Mouse (Mus musculus): ENCODE data around the gene Adgrv1.

Gene Adgrv1

GRCm38 (mm10) chr13:81425111-81425510 is 207.8 kb downstream of the Adgrv1 start:
- no peak for DNase-seq (ENCODE audit: extremely low spot score, low spot score)

DNA sequence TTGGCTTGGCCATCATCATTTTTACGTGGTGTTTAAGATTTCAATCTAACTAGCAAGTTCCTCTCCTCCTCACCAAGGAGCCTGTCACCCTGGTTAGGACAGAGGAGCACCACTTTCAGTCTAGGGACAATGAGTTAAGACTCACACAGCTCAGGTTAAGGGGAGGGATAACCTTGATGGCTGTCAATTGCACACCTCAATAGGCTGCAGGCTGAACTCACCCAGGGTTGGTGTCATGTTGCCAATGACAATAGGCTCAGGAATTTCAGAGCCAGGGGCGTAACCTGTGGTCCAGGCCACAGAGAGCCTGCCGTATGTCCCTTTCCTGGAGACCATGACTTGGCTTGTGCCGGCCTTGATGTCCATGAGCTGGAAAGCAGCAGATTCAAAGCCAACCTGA is 209.0 kb downstream of the Adgrv1 start:
- no peak for DNase-seq (ENCODE audit: extremely low spot score, low spot score)

DNA sequence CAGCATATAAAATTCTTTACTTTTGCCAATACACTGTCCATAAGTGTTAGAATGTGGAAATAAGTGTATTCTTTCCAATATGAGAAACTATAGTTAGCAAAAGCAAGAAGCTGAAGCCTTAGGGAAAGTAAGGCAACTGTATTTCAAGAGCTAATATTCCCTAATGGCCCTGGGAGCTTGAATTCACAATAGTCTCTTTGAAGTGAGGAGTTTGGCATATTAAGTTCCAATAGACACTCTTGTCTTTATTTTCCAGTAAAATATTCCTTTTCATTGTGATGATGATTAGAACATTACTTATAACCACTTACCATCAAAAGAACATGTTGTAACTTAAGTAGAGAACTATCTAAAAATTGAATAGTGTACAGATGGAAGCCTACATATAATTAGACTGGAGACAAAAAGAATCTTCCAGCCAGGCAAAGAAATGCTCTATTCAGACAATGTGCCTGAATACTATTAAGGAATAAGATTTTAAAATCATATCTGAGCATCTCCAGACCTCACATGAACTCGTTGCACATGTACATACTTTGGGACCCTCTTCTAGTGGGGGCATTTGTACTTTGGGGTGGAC is 225.0 kb downstream of the Adgrv1 start:
- no peak for DNase-seq (ENCODE audit: extremely low spot score, low spot score)

DNA sequence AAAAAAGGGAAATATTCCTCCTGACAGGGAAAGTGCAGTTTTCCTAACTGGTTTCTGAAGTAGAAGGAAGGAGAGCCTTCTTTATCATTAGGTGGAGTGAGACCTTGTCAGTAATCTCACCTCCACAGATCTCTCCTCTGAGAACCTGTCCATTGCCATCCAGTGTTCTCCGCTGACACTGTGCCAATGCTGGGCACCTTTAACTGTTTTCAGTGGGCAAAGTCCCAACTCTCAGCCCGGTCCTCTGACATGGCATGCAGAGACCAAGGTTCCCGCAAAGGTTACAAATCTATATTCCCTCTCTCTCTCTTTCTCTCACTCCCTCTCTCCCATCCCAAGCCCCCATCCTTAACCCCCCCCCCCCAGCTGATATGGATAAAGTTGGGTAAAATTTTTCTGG is 230.1 kb downstream of the Adgrv1 start:
- DNase-seq (ENCODE audit: extremely low spot score, low spot score) = no peak

DNA sequence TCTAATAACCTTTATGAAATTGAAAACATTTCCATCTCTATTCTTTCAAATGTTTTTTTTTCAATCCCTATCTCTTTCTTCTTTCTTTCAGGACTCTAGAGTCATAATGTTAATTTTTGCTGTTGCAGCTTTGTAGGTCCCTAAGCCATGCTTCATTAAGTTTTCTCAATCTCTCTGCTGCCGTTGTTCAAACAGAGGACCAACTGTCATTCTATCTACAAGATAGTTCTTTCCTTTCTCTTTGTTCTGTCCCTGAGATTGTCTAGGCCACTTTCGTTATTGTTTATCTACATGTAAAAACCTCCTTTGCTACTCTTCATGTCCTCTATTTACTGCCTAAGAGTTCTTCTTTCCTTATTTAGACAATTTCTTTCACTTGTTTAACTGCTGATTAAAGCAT is 230.8 kb downstream of the Adgrv1 start:
- no peak for DNase-seq (ENCODE audit: extremely low spot score, low spot score)

DNA sequence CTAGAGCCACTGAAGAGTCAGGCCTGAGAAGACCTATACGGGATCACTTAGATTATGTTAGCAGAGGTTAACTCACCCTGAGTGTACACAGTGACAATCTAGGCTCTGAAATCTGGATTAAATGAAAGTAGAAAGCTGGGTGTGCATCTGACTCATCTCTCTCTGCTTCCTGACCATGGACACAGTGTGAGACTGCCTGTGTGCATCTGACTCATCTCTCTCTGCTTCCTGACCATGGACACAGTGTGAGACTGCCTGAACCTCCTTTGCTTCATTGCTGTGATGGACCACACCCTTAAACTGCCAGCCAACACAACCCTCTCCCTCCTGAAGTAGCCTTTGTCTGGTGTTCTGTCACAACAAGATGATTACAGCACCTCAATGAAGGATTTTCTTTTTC is 231.2 kb downstream of the Adgrv1 start:
- no peak for DNase-seq (ENCODE audit: extremely low spot score, low spot score)

- DNase-seq (ENCODE audit: extremely low spot score, low spot score) = no peak
Observed at GRCm38 (mm10) chr13:81385597-81386362, 247.2 kb downstream of the Adgrv1 start.

GRCm38 (mm10) chr13:81381835-81382234 is 251.1 kb downstream of the Adgrv1 start:
- no peak for DNase-seq (ENCODE audit: extremely low spot score, low spot score)

- no peak for DNase-seq (ENCODE audit: extremely low spot score, low spot score)
Observed at GRCm38 (mm10) chr13:81370801-81371456, 262.0 kb downstream of the Adgrv1 start.

DNA sequence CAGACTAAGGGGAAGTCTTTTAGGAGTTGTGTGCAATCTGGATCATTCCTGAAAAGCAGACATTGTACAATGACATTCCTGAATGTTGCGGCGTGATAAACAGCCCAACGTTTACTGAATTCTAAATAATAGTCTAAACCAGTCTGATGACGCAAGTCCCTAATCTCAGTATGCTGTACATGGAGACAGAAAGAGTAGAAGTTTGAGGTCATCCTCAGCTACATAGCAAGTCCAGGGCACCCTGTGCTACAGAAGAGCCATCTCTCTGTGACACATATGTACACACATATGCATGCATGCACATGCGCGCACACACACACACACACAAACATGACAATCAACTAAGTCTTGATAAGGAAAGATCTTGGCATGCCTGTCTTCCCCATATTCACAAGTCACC is 262.8 kb downstream of the Adgrv1 start:
- DNase-seq (ENCODE audit: extremely low spot score, low spot score) = no peak

DNA sequence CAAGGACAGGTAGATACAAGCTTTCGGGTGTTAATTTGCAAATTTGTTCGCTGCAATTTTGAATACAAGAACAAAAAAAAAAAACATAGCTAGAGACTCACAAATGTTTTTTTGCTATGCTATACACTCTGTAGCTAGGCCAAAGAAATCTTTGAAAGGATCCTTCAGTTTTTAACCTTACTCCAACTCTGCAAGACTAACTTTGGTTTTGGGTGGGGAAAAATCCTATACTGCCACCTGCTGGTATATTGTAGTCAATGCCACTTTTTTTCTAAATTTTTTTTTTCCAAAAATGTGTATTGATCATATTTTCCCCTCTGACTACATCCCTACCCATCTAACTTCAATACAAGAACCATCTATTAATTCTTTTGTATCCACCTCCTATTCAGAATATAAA is 263.4 kb downstream of the Adgrv1 start:
- DNase-seq (ENCODE audit: extremely low spot score, low spot score) = no peak

DNA sequence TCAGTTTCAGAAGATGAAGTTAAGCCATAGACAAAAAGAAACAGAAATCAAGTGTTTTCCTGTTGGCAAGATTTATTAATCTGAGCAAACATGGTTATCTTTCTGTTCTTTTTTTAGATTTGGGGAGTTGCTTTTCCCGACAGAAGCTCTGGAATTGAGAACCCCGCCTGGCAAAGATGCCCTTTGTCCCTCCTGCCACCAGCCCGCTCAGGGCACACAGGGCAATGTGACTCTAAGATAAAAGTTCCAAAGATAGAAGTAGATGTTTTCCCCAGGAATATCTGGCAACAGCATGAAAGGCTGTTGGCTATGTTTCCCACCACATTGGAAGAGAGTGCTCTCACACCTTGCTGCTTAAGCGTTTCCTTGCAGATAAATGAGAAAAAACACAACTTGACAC is 264.0 kb downstream of the Adgrv1 start:
- no peak for DNase-seq (ENCODE audit: extremely low spot score, low spot score)

- no peak for DNase-seq (ENCODE audit: extremely low spot score, low spot score)
Observed at GRCm38 (mm10) chr13:81367681-81368376, 265.1 kb downstream of the Adgrv1 start.

- no peak for DNase-seq (ENCODE audit: extremely low spot score, low spot score)
Observed at GRCm38 (mm10) chr13:81360338-81360737, 272.6 kb downstream of the Adgrv1 start.

DNA sequence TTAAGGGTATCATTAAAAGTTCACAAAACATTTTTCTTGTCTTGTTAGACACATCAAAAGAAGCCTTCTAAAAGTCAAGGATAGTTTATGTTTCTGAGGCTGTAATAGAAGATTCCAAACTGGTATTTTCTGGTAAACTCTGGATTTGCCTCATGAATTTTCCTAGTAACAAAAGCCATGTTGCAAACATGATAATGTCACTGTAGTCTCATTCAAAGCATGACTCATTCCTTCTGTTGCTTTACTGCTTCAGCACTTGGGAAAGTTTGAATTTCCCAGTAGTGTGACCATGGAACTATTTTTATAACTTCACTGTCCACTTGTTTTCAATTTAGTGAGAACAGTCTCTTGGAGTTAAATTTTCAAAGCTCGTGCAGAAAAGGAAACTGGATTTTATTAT is 274.2 kb downstream of the Adgrv1 start:
- no peak for DNase-seq (ENCODE audit: extremely low spot score, low spot score)

DNA sequence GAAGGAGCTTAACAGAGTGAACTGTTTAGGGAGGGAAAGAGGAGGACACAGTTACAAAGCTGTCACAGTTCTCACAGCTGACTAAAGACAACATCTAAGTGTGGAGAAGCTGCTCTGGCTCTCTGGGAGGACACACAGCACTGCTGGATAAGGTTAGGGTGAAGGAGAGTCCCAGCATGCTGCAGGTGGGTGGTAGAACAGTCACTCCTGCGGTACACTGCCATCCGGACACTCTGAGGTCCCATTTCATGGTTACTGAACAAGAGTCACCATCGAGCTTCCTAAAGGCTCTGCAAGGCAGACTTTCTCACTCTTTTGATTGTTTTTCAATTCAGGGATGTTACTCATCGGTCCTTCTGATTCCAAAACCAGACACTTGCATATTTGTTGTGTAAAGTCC is 274.6 kb downstream of the Adgrv1 start:
- DNase-seq (ENCODE audit: extremely low spot score, low spot score) = no peak

- no peak for DNase-seq (ENCODE audit: extremely low spot score, low spot score)
Observed at GRCm38 (mm10) chr13:81357215-81357614, 275.7 kb downstream of the Adgrv1 start.

- no peak for DNase-seq (ENCODE audit: extremely low spot score, low spot score)
Observed at GRCm38 (mm10) chr13:81354587-81354986, 278.4 kb downstream of the Adgrv1 start.

DNA sequence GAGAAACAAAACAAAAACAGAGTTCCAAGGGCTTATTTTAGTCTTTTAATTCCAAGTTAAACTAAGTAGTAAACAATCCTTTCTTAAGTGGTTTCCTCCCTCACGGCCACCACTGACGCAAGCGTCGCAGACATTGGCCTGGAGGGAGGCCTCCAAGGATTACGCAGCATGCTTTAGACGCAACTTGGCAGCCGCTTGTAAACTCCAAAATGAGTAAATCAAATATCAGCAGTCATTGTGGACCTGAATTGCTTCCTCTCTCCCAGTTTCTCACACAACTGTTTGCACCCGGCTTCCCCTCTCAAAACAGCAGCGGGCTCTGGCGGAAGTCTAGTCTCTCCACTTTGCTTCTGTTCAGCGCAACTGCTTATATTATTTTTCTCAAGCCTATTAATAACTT is 280.7 kb downstream of the Adgrv1 start:
- no peak for DNase-seq (ENCODE audit: extremely low spot score, low spot score)

GRCm38 (mm10) chr13:81351462-81352155 is 281.3 kb downstream of the Adgrv1 start:
- no peak for DNase-seq (ENCODE audit: extremely low spot score, low spot score)

- DNase-seq (ENCODE audit: extremely low spot score, low spot score) = no peak
Observed at GRCm38 (mm10) chr13:81347261-81347980, 285.5 kb downstream of the Adgrv1 start.
